Mouse (Mus musculus) layer of hippocampus, postnatal 36 days (tissue): ENCODE results near the gene Snd1. TPM values are rescaled to one million over a fixed set of nuclear protein-coding genes. Genes with fewer than 3 reads are reported as not detected.
"Not testable (repeated sequence)": the region's sequence is repeated elsewhere in the genome, so short reads cannot be mapped to it uniquely, and the experiment has no call there.

Experiments used
- DNase-seq, 2 experiments: peaks; one replicate each; pipeline ENCODE4 v3.0.0; 2022
- total RNA-seq, 2 experiments: library from RNA; stranded (reverse); gene quantifications; 2 replicates each; pipeline ENCODE4 v1.2.3; 2021

The Snd1 gene
- total RNA-seq, 2 experiments from 2014 or later, result 107 to 114 TPM

- DNase-seq, result no peak
Observed at GRCm38 (mm10) chr6:28486008-28486407, 11.1 kb downstream of the Snd1 start.

- DNase-seq, result peak in 1 of 2 experiments; percentile 25
Observed at GRCm38 (mm10) chr6:28486471-28486870, 11.5 kb downstream of the Snd1 start.

GRCm38 (mm10) chr6:28486905-28487304, 12.0 kb downstream of the Snd1 start:
- DNase-seq, result no peak

GRCm38 (mm10) chr6:28488204-28488851, 13.4 kb downstream of the Snd1 start:
- no peak for DNase-seq

GRCm38 (mm10) chr6:28490612-28491011, 15.7 kb downstream of the Snd1 start:
- no peak for DNase-seq

- DNase-seq, result no peak
Observed at GRCm38 (mm10) chr6:28491198-28491597, 16.3 kb downstream of the Snd1 start.

- no peak for DNase-seq
Observed at GRCm38 (mm10) chr6:28497837-28498236, 22.9 kb downstream of the Snd1 start.

- DNase-seq, result no peak
Observed at GRCm38 (mm10) chr6:28502576-28502975, 27.6 kb downstream of the Snd1 start.

- no peak for DNase-seq
Observed at GRCm38 (mm10) chr6:28503148-28503547, 28.2 kb downstream of the Snd1 start.

GRCm38 (mm10) chr6:28504611-28505010, 29.7 kb downstream of the Snd1 start:
- DNase-seq, result no peak

- no peak for DNase-seq
Observed at GRCm38 (mm10) chr6:28507759-28508158, 32.8 kb downstream of the Snd1 start.

GRCm38 (mm10) chr6:28514195-28514594, 39.3 kb downstream of the Snd1 start:
- DNase-seq, result no peak

GRCm38 (mm10) chr6:28514830-28515350, 40.0 kb downstream of the Snd1 start:
- no peak for DNase-seq

- no peak for DNase-seq
Observed at GRCm38 (mm10) chr6:28516618-28517017, 41.7 kb downstream of the Snd1 start.

GRCm38 (mm10) chr6:28517050-28517449, 42.1 kb downstream of the Snd1 start:
- no peak for DNase-seq

- no peak for DNase-seq
Observed at GRCm38 (mm10) chr6:28519426-28519825, 44.5 kb downstream of the Snd1 start.

GRCm38 (mm10) chr6:28520787-28521186, 45.8 kb downstream of the Snd1 start:
- not testable (repeated sequence) for DNase-seq

- no peak for DNase-seq
Observed at GRCm38 (mm10) chr6:28521416-28521815, 46.5 kb downstream of the Snd1 start.

- DNase-seq, result no peak
Observed at GRCm38 (mm10) chr6:28525589-28525988, 50.6 kb downstream of the Snd1 start.

- no peak for DNase-seq
Observed at GRCm38 (mm10) chr6:28527459-28527858, 52.5 kb downstream of the Snd1 start.

GRCm38 (mm10) chr6:28528208-28528607, 53.3 kb downstream of the Snd1 start:
- no peak for DNase-seq

GRCm38 (mm10) chr6:28536464-28536863, 61.5 kb downstream of the Snd1 start:
- DNase-seq, result no peak

GRCm38 (mm10) chr6:28537851-28538527, 63.0 kb downstream of the Snd1 start:
- DNase-seq, result peak; percentile 81 to 83

GRCm38 (mm10) chr6:28542298-28542701, 67.4 kb downstream of the Snd1 start:
- peak; percentile 43 to 45 for DNase-seq
